Mouse (Mus musculus) ES-Bruce4 (cell line): ENCODE results near the gene Spata13. TPM values are rescaled to one million over a fixed set of nuclear protein-coding genes. Genes with fewer than 3 reads are reported as not detected.

Source experiments
- H3K27ac ChIP-seq: 2 replicates; pipeline ENCODE4 v1.5.1; 2012; ENCODE audit warnings: low read length, inconsistent platforms; ENCODE audit not compliant: insufficient read depth
- H3K27me3 ChIP-seq: 2 replicates; pipeline ENCODE4 v1.6.1; 2012; ENCODE audit warnings: mild to moderate bottlenecking, low read length, inconsistent platforms; ENCODE audit not compliant: control insufficient read depth, poor library complexity, insufficient read depth, severe bottlenecking
- H3K36me3 ChIP-seq: 2 replicates; pipeline ENCODE4 v1.6.1; 2012; ENCODE audit warnings: inconsistent platforms, mild to moderate bottlenecking, low read length, moderate library complexity; ENCODE audit not compliant: control insufficient read depth, poor library complexity, insufficient read depth, severe bottlenecking
- H3K4me1 ChIP-seq: one replicate; pipeline ENCODE4 v1.8.1; 2011; ENCODE audit warnings: low read length; ENCODE audit not compliant: control insufficient read depth, insufficient read depth
- H3K4me3 ChIP-seq: 2 replicates; pipeline ENCODE4 v1.5.1; 2011; ENCODE audit warnings: low read depth, mild to moderate bottlenecking, low read length
- H3K9ac ChIP-seq: 2 replicates; pipeline ENCODE4 v1.6.1; 2012; ENCODE audit warnings: low read depth, mild to moderate bottlenecking, inconsistent platforms; ENCODE audit not compliant: poor library complexity, severe bottlenecking
- H3K9me3 ChIP-seq: replicated peaks from 2 replicates; pipeline ENCODE4 v1.6.1; 2012; ENCODE audit warnings: mild to moderate bottlenecking, low read length, inconsistent platforms; ENCODE audit not compliant: control insufficient read depth, poor library complexity, insufficient read depth, severe bottlenecking
- CTCF ChIP-seq: IDR thresholded peaks from one replicate; pipeline ENCODE4 v1.8.1; 2011; ENCODE audit warnings: low read depth, low read length
- EP300 ChIP-seq: IDR thresholded peaks from 2 replicates; pipeline ENCODE4 v1.6.1; 2011; ENCODE audit warnings: low read depth, low read length; ENCODE audit not compliant: insufficient read depth
- POLR2A ChIP-seq: IDR thresholded peaks from one replicate; pipeline ENCODE4 v1.8.1; 2011; ENCODE audit warnings: low read length; ENCODE audit not compliant: insufficient read depth
- polyA plus RNA-seq: library from polyadenylated mRNA; stranded (reverse); fragments of >200 nt; gene quantifications from 2 replicates; pipeline ENCODE4 v1.2.4, GENCODE M21; 2011; ENCODE audit warnings: low read depth; ENCODE audit not compliant: missing spikeins, insufficient read depth, insufficient read length

The Spata13 gene
- polyA plus RNA-seq, 1 experiment: 38.5 TPM

DNA sequence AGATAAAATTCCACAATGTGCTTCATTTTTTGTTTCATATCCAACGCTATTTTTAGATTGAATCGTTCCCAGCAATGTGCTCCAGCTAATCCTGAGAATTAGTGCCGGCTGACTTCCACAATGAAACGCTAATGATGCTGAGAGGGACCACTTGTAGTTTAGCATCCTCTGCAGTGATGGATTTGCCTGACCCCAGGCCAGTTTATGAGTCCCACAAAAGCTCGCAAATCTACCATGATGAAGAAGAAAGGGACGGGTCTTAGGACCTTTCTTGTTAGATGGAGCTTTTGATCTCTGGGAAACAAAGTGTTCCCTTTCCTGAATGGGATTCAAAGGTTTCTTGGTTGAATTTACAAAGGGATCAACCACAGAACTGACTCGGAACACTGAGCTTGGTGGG is 21.1 kb upstream of the Spata13 start:
- Histone ChIP-seq H3K9me3 (no peaks in the 10 kb centered on the region), H3K4me1 (no peaks in the 10 kb centered on the region), H3K36me3 (no peaks in the 10 kb centered on the region), H3K9ac (no peak overlapping the region), H3K4me3 (no peak overlapping the region), H3K27me3 (no peaks in the 10 kb centered on the region), H3K27ac (no peak overlapping the region)
- TF ChIP-seq POLR2A: no peak
- no peak for TF ChIP-seq CTCF
- TF ChIP-seq EP300: no peak

DNA sequence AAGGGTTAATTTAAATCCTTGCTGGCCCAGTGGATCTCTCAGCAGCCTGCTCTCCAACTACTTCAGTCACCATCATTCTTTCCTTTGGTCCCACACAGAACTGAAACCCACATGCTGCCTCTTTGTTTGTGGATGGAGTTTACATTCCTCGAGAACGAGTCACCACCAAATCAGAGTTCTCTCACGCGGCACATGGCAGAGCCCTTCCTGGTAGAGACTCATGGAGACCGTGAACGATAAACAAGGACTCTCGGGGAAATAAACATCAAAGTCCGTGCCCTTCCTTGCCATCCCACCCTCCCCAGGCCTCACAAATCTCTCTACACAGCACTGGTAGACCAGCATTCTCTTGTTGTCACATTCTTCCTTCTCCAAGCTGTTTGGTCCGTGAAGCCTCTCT is 12.7 kb upstream of the Spata13 start:
- Histone ChIP-seq H3K27ac (no peak overlapping the region), H3K36me3 (no peaks in the 10 kb centered on the region), H3K4me3 (no peak overlapping the region), H3K9me3 (no peaks in the 10 kb centered on the region), H3K4me1 (peaks cover 2% of the 10 kb centered on the region), H3K27me3 (no peaks in the 10 kb centered on the region), H3K9ac (no peak overlapping the region)
- TF ChIP-seq CTCF (no peak), EP300 (no peak), POLR2A (no peak)

DNA sequence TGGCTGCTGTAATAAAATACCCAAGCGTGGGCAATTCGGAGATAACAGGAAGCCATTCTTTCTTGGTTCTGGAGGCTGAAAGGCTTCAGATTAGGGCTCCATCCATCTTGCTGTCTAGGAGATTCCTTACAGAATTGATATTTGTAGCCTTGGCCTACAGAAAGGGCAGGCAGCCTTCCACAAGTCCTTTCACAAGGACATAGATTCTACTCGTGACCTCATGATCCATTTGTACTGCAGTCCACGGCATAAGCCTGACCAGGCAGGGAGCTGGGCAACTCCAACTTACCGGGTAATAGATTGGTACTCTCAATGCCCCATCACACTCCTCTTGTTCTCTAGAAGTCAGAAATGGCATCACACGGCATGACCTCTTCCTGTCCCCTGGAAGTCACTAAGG is 8.3 kb upstream of the Spata13 start:
- TF ChIP-seq POLR2A (no peak), EP300 (no peak), CTCF (no peak)
- Histone ChIP-seq H3K27me3 (no peaks in the 10 kb centered on the region), H3K9ac (no peak overlapping the region), H3K9me3 (no peaks in the 10 kb centered on the region), H3K36me3 (no peaks in the 10 kb centered on the region), H3K27ac (no peak overlapping the region), H3K4me1 (peaks cover 2% of the 10 kb centered on the region), H3K4me3 (no peak overlapping the region)

DNA sequence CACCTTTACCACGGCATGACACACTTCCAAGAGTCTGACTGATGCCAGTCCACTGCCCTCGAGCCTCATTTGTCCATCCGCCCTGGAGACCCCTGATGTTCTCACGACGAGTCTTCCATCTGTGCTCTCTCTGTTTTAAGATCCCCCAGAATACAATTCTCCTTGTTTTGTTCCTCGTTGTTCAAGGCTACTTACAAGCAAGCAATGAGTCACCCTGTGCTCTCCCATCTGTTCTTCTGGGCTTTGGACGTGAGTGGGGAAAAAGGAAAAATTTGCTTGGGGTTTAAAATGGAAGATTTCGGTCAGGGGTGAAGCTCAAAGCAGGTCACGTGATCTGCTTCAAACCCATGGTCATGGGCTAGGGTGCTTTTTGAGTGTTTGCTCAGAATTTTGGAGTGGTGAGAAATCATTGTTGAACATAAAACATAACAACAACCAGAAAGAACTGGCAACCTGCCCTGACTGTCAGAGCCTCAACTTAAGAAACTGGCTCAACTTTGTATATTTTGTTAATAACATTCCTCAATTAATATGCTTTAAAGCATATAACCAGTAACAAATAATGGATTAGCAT is 3.8 kb upstream of the Spata13 start:
- H3K4me1 ChIP-seq: no peaks in the 10 kb centered on the region

DNA sequence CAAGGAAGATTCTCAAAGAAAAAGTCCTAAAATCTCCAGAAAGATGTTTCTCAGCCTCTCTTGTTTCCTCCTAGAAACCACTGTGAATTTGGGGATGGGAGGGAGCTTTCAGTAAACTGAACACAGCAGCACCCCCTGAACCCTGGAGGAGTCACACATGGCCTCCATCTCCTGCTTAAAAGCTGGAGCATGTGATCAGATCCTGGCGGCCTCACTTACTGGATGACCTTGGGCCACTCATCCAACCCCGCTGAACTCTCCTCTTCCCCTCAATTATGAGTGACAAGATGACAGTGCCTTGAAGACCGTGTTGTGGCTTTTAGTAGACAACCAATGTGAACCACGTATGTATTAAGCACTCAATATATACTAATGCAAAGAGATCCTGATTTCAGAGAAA is 2.8 kb upstream of the Spata13 start:
- Histone ChIP-seq H3K27ac (no peak overlapping the region), H3K4me1 (no peaks in the 10 kb centered on the region), H3K9me3 (no peaks in the 10 kb centered on the region), H3K4me3 (no peak overlapping the region), H3K27me3 (no peaks in the 10 kb centered on the region), H3K9ac (no peak overlapping the region), H3K36me3 (no peaks in the 10 kb centered on the region)
- TF ChIP-seq CTCF: no peak
- no peak for TF ChIP-seq POLR2A
- no peak for TF ChIP-seq EP300

More for the DNA sequence above, 3.8 kb upstream of the Spata13 start:
- no peaks in the 10 kb centered on the region for H3K36me3 ChIP-seq
- H3K27me3 ChIP-seq: no peaks in the 10 kb centered on the region
- H3K9me3 ChIP-seq: no peaks in the 10 kb centered on the region
- H3K27ac ChIP-seq: no peak overlapping the region
- no peak overlapping the region for H3K4me3 ChIP-seq
- no peak for TF ChIP-seq POLR2A
- no peak for TF ChIP-seq CTCF
- TF ChIP-seq EP300: no peak
- no peak overlapping the region for H3K9ac ChIP-seq

DNA sequence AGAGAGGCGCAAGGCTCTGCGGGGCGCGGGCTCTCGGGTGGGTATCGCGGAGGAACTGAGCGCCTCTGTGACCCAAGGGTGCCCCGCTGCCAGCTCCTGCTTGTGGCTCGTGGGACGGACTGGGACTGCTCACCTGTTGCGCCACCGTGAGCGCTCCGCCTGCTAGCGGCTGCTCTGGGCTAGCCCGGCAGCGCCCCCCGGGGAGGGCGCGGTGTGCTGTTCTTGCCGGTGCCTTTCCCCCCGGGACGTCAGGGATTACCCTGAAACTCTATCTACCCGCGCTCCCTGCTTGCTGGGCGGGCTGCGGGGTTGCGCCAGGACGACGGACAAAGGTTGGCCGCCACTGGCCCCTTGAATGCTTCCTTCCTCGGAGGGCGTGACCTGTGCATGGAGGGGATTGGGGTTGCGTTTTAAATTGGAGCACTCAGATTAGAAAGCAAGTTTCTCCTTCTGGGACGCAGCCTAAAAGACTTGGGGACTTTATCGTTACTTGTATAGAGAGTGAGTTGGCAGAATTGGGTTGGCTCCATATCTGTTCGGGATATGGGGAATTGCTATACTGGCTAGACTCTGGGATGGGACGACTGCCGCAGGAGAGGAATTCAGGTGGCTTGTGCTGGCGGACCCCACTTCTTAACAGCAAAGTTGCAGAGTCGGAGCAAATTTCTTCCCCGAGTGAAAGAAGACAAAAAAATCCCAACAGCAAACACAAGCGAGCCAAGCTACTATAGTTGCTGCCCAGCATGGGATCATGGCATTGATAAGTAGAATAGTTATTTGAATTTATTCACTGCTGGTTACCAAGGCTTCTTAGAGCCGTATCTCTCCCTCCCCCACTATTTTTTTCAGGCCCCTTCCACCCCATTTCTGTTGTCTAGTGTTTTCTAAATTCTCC is 1.3 kb downstream of the Spata13 start:
- no peaks in the 10 kb centered on the region for H3K36me3 ChIP-seq
- TF ChIP-seq EP300 (no peak), CTCF (no peak), POLR2A (no peak)
- H3K4me3 ChIP-seq: peak overlapping the region; percentile 74
- H3K4me1 ChIP-seq: peaks cover 1% of the 10 kb centered on the region
- peak overlapping the region; percentile 50 for H3K9ac ChIP-seq
- H3K27me3 ChIP-seq: no peaks in the 10 kb centered on the region
- no peaks in the 10 kb centered on the region for H3K9me3 ChIP-seq
- 0 out of 2 replicates have a peak overlapping the region, but pooled peaks have one; percentile 10 for H3K27ac ChIP-seq
